Mouse (Mus musculus) spleen, adult 2 months (tissue): ENCODE data around the gene Fgfr2.

Source experiments
- CTCF ChIP-seq: fragments of 200-500 bp; IDR thresholded peaks from 2 replicates; pipeline ENCODE4 v1.5.1; 2011; ENCODE audit warnings: mild to moderate bottlenecking, inconsistent platforms; ENCODE audit not compliant: insufficient read depth, insufficient read length, insufficient replicate concordance; ENCODE audit errors: extremely low read depth
- POLR2A ChIP-seq: fragments of 200-500 bp; IDR thresholded peaks from 2 replicates; pipeline ENCODE4 v1.6.1; 2011; ENCODE audit warnings: low read depth, low read length, inconsistent platforms

DNA sequence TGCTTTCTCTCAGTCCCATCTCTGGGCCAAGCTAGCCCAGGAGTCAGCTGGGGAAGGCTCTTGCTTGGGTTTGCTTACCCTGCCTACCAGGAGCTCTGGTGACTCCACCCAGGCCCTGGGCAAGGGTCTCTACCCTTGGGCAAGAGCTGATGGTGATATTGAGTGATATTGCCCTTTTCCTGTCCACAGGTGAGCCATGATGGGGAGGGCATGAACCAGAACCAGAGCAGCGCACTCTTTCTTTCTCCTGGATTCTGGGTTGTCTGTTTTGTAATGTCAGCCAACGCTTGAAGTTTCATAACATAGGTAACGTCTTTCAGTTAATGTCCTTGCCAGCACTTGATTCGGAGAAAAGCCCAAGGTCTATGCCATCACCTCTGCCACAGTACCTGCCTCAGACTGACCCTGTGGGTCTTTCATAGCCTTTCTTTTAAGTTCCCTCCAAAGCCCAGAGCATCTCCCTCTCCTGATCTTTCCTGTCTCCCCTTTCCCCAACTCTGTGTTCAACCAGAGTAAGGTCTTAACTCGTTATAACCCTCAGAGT lies 506.1 kb downstream of the Fgfr2 start:
- TF ChIP-seq CTCF, result no peak
- no peak for TF ChIP-seq POLR2A
